Mouse (Mus musculus): ENCODE data around the gene Exosc6.
A peak's percentile ranks its signal among the peaks of the same experiment; 100 is the strongest.
"Not testable (repeated sequence)": the region's sequence is repeated elsewhere in the genome, so short reads cannot be mapped to it uniquely, and the experiment has no call there.

The Exosc6 gene

GRCm38 (mm10) chr8:111056158-111056663 lies at the start of gene Exosc6:
Gene Exosc6, plus strand, starts transcription at chr8:111056339.
- DNase-seq (ENCODE audit: low read depth, low spot score), result peak; percentile 96

DNA sequence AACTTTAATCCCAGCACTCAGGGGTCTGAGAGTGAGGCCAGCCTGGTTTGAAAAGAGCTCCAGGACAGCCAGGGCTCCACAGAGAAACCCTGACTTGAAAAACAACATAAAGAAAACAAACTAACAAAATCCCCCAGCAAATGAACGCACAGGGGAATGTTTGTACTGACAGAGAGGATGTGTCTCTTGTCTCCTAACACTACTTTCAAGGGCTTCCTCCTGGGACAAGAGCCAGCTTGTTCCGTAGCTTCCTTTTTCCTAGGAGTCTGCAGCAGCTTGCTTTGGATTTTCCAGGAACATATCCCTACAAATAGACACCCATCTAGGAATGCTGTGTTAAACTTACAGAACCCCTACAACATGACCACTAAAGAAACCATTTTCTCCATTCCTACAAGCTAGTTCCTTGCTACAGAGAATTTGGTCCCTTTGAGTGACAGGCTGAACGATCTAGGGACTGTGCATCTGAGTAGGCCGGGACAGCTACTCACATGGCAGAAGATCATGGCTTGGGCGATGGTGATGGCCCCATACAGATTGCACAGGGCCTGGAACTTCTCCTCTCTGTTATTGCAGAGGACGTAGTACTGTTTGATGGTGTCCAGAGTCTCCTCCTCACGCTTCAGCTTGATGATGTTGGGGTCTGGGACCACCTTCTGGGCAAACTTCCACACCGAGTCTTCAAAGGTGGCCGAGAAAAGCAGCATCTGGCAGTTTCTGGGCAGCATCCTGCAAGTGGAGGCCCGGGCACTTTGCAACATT lies 45.7 kb upstream of the Exosc6 start:
- not testable (repeated sequence) for DNase-seq (ENCODE audit: low read depth, low spot score)

- not testable (repeated sequence) for DNase-seq (ENCODE audit: low read depth, low spot score)
These were observed 29.5 kb upstream of the Exosc6 start for GRCm38 (mm10) chr8:111026609-111027008.

GRCm38 (mm10) chr8:111027391-111027937 lies 28.7 kb upstream of the Exosc6 start:
- no peak for DNase-seq (ENCODE audit: low read depth, low spot score)

- no peak for DNase-seq (ENCODE audit: low read depth, low spot score)
These were observed 26.6 kb upstream of the Exosc6 start for GRCm38 (mm10) chr8:111029589-111029988.

DNA sequence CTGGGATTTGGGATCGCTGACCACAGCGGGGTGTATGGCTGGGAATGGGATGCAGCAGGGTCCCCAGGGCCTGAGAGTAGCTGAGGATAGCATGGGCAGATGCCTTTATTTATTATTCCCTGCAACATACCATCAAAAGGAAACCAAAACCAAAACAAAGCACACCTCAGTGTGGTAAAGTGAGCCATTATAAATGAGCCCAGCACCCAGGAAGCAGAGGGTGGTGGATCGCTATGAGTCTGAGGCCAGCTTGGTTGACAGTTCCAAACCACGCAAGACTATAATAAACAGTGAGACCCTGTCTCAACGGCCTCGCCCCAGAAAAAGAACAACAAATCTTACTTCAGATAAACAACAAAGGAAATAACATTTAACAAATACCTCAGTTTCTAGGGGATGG lies 26.1 kb upstream of the Exosc6 start:
- no peak for DNase-seq (ENCODE audit: low read depth, low spot score)

- DNase-seq (ENCODE audit: low read depth, low spot score), result no peak
These were observed 24.6 kb upstream of the Exosc6 start, which contains the start of gene Ddx19b for GRCm38 (mm10) chr8:111031572-111031971. Gene Ddx19b, minus strand, starts transcription at chr8:111031751.

- DNase-seq (ENCODE audit: low read depth, low spot score), result no peak
These were observed 23.2 kb upstream of the Exosc6 start, which contains the start of gene Aars for GRCm38 (mm10) chr8:111032916-111033315. Gene Aars, plus strand, starts transcription at chr8:111033144.

DNA sequence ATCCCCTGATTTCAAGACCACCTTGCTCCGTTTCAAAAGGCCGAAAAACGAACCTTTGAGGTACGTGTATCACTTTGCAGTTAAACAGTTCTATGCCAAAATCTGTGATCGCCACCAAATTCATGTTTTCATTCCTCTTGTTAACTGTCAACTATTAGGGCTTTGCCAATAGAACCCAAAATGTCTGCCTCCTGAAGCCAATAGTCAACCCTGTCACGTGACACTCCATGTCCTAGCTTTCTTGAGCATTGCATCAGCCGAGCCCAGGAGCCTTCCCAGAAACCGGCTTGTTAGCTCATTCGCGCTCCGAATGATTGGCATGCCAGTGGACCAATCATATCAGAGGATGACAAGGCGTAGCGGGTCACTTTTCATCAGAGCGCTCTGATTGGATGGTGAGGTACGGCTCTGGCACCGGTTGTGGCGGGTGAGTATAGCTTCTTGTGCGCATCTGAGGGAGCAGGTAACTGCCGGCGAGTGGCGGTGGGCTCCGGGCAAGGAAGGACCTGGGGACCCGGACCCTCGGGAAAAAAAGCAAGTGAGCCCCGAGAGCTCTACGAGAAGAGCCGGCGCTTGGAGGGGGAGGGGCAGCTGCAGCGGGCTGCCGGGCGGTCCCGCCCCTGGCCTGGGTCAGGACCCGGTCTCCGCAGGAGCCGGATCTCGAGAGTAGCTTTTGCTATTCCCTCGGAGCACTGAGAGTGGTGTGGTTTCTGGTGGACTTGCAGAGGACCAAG lies 22.5 kb upstream of the Exosc6 start:
- DNase-seq (ENCODE audit: low read depth, low spot score), result peak; percentile 100

GRCm38 (mm10) chr8:111034276-111034675 lies 21.9 kb upstream of the Exosc6 start:
- DNase-seq (ENCODE audit: low read depth, low spot score), result no peak

DNA sequence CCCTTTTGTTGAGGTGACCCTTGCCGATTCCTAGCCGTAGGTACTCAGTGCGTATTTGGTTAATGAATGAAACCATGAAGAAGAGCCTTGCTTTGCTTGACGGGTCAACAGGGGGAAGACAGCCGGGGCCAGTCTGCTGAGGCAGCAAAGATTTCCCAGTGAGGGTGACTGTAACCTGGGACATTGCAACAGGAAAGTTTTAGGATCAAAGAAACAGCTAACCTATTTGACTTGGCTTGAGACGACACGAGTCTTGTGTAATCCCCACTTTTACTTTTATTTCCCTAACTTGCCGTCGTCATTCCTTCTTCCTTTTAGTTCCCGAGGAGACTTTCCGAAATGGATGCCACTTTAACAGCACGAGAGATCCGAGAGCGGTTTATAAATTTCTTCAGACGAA lies 19.5 kb upstream of the Exosc6 start:
- no peak for DNase-seq (ENCODE audit: low read depth, low spot score)

DNA sequence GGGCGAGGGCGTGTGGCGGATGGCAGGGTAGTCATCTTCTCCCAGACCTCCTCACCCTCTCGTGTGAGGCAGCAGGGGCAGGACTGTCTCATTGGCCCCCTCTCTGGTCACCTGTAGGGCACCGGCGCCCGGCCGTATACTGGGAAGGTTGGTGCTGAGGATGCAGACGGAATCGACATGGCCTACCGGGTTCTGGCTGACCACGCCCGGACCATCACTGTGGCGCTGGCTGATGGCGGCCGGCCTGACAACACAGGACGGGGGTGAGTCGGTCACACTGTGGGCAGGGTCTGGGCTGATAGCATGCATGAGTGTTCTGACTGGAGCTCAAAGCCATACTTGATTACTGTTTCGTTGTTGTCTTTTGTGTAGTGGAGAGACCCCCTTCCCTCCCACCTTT lies 13.6 kb upstream of the Exosc6 start:
- no peak for DNase-seq (ENCODE audit: low read depth, low spot score)

GRCm38 (mm10) chr8:111044003-111044734 lies 12.0 kb upstream of the Exosc6 start:
- no peak for DNase-seq (ENCODE audit: low read depth, low spot score)

GRCm38 (mm10) chr8:111048694-111049093 lies 7.4 kb upstream of the Exosc6 start:
- no peak for DNase-seq (ENCODE audit: low read depth, low spot score)

DNA sequence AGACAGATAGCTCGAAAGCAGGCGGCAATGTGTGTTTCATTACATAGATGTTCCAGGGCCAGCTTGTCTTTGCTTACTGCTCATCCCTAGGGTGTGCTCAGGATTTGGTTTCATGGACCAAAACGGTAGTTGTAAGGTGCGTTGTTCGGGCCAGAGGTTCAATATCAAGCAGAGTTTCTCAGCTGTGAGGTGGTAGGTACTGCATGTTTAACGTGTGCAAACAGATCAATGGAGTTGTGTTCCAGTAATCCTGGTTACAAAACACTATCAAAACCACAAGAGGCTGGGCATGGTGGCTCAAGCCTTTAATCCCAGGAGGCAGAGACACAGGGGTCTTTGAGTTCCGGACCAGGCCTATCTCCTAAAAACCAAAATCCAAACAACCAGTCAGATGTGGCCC lies 7.0 kb upstream of the Exosc6 start:
- DNase-seq (ENCODE audit: low read depth, low spot score), result no peak

GRCm38 (mm10) chr8:111053827-111054518 lies 2.2 kb upstream of the Exosc6 start:
- DNase-seq (ENCODE audit: low read depth, low spot score), result no peak

GRCm38 (mm10) chr8:111055031-111055634 lies 1.0 kb upstream of the Exosc6 start:
- no peak for DNase-seq (ENCODE audit: low read depth, low spot score)

DNA sequence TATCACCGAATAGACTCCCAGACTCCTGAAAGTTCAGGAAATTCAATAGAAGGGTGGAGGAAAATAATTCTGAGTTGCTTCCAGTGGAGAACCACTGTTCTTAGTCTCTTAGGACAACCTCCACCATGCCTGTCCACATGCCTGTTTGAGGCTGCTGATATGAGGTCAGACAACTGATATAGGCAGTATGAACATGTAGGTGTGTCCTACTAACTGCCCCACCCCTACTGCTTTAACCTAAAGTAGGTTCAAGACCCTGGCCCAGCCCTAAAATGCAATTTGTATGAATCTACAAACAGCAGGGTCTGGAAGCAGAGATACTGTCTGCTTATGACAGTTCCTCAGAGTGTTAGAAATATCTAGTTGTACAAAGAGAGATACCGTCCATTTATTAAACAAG lies 478 bp upstream of the Exosc6 start:
- DNase-seq (ENCODE audit: low read depth, low spot score), result no peak

DNA sequence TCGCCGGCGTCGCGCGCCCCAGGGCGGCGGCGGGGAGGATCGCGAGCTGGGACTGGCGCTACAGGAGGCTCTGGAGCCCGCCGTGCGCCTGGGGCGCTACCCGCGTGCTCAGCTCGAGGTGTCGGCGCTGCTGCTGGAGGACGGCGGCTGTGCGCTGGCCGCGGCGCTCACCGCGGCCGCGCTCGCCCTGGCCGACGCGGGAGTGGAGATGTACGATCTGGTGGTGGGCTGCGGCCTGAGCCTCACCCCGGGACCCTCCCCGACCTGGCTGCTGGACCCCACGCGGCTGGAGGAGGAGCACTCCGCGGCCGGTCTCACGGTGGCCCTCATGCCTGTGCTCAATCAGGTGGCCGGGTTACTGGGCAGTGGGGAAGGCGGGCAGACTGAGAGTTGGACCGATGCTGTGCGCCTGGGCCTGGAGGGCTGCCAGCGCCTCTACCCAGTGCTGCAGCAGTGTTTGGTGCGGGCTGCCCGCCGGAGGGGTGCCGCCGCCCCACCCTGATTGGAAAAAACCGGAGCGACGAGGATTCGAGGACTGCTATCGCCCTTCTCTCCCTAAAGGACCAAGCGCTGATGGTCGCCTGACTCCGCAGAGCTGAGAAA lies 653 bp downstream of the Exosc6 start:
- no peak for DNase-seq (ENCODE audit: low read depth, low spot score)

DNA sequence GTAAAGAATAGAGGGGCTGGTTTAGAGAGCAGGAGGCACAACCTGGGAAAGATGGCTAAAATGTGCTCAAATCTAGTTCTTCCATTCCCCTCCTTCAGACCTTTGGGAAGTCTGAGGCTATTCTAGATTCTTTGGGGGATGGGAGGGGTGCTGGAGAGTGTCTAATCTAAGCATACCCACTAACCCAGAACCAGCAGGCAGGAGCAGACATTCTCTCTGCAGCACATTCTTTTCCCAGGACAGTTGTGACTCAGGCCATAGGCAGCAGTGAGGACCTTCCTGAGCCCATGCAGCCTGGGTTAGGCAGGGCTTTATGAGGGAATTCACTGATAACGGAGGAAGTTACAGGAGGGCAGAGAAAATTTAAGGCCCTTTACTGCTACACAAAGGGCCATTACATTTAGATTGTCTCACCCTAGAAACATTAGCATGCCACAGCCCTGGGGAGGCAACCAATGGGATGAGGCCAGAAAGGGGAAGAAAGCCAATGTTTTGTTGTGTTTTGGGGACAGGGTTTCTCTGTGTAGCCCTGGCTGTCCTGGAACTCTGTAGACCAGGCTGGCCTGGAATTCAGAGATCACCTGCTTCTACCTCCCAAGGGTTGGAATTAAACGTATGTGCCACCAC lies 2.9 kb downstream of the Exosc6 start:
- no peak for DNase-seq (ENCODE audit: low read depth, low spot score)
